Mouse (Mus musculus): ENCODE results near the gene Sorbs2. TPM values are rescaled to one million over a fixed set of nuclear protein-coding genes. Genes with fewer than 3 reads are reported as not detected.

The Sorbs2 gene
- polyA plus RNA-seq, 1 experiment from 2014 or later = 81.5 TPM

DNA sequence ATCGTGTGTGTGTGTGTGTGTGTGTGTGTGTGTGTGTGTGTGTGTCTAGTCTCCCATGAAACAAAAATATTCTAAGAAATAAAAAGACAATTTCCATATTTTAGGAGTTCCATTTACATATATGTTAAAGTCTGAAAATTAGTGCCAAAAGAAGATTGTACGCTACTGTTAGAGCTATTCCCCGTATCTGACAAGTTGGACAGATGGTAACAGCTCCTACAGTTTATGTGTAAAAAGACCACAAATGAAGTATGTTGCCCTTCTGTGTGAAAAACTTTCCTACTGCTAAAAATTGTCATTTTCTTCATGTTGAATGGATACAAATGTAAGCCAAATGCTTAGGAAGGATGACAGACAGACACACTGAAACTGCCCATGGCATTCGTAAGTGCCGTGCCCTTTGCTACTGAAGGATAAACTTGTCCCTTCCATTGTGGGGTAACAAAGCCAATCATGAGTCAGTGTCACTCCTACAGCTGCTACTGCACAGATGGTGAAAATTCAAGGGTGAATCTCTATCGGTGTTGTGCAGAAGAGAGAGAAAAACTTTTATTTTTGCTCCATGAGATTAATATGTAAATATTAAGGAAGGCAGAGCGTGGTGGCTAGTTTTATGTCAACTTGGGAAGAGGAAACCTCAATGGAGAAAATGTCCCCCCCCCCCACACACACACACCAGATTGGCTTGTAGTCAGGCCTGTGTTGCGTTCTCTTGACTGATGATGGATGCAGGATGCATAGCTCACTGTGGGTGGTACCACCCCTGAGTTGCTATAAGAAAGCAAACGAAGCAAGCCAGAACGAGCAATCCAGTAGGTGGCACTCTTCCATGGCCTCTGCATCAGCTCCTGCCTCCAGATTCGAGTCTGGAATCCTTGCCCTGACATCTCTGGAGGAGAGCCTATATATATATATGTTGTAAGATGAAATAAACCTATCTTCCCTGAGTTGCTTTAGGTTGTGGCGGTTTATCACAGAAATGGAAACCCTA lies 244.2 kb downstream of the Sorbs2 start:
- H3K36me3 ChIP-seq (ENCODE audit: control insufficient read depth, insufficient read depth, low read length) = peaks cover 14% of the 10 kb centered on the region; the same call in 1 of the 2 replicates
- no peaks in the 10 kb centered on the region for H3K4me1 ChIP-seq (ENCODE audit: control insufficient read depth, insufficient read depth, low read length)
- H3K9me3 ChIP-seq (ENCODE audit: control insufficient read depth, low read length) = no peaks in the 10 kb centered on the region
- ATAC-seq (ENCODE audit: low FRiP score, low TSS enrichment) = no peak
- no peak overlapping the region for H3K4me3 ChIP-seq (replicated peaks; ENCODE audit: low read depth, low read length)
- H3K27ac ChIP-seq (replicated peaks; ENCODE audit: low read depth, low read length) = no peak overlapping the region
- 69% methylated on average over 12 of the region's 12 CpGs for WGBS
- H3K27me3 ChIP-seq (ENCODE audit: control insufficient read depth, insufficient read depth, low read length) = no peaks in the 10 kb centered on the region
- H3K9ac ChIP-seq (replicated peaks; ENCODE audit: low read length) = no peak overlapping the region
- H3K4me2 ChIP-seq (ENCODE audit: low read length) = no peak overlapping the region
- peak; percentile 31 for DNase-seq

- no peak for ATAC-seq (ENCODE audit: low FRiP score, low TSS enrichment)
- WGBS = 91% methylated on average over 9 of the region's 9 CpGs
- Histone ChIP-seq H3K27me3 (ENCODE audit: control insufficient read depth, insufficient read depth, low read length) (no peaks in the 10 kb centered on the region), H3K27ac (replicated peaks; ENCODE audit: low read depth, low read length) (no peak overlapping the region), H3K9me3 (ENCODE audit: control insufficient read depth, low read length) (no peaks in the 10 kb centered on the region), H3K4me3 (replicated peaks; ENCODE audit: low read depth, low read length) (no peak overlapping the region), H3K4me1 (ENCODE audit: control insufficient read depth, insufficient read depth, low read length) (no peaks in the 10 kb centered on the region), H3K9ac (replicated peaks; ENCODE audit: low read length) (no peak overlapping the region), H3K4me2 (ENCODE audit: low read length) (no peak overlapping the region), H3K36me3 (ENCODE audit: control insufficient read depth, insufficient read depth, low read length) (peaks cover 18% of the 10 kb centered on the region)
- no peak for DNase-seq
These were observed 247.9 kb downstream of the Sorbs2 start for GRCm38 (mm10) chr8:45755482-45755881.

DNA sequence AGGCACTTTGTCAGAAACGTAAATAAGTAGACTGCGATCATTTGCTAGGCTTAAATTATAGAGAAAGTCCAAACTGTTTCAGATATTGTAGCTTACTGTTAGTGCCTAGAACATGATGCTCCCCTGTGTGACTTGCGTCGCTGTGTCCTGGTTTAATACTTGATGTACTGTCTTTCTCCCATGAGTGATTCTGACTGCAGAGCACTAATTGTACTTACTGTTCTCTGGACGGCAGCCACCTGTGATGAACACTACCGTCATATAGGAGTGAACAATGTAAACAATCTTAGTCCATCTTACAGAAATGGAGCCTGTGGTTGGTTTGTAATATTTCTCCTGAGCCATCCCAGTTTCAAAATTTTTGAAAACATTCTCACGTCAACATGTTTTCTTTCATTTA lies 248.4 kb downstream of the Sorbs2 start:
- 88% methylated on average over 7 of the region's 7 CpGs for WGBS
- peaks cover 18% of the 10 kb centered on the region for H3K36me3 ChIP-seq (ENCODE audit: control insufficient read depth, insufficient read depth, low read length)
- DNase-seq (no peak), ATAC-seq (ENCODE audit: low FRiP score, low TSS enrichment) (no peak)
- H3K4me3 ChIP-seq (replicated peaks; ENCODE audit: low read depth, low read length) = no peak overlapping the region
- no peaks in the 10 kb centered on the region for H3K4me1 ChIP-seq (ENCODE audit: control insufficient read depth, insufficient read depth, low read length)
- no peak overlapping the region for H3K4me2 ChIP-seq (ENCODE audit: low read length)
- H3K27me3 ChIP-seq (ENCODE audit: control insufficient read depth, insufficient read depth, low read length) = no peaks in the 10 kb centered on the region
- no peak overlapping the region for H3K9ac ChIP-seq (replicated peaks; ENCODE audit: low read length)
- no peaks in the 10 kb centered on the region for H3K9me3 ChIP-seq (ENCODE audit: control insufficient read depth, low read length)
- no peak overlapping the region for H3K27ac ChIP-seq (replicated peaks; ENCODE audit: low read depth, low read length)

DNA sequence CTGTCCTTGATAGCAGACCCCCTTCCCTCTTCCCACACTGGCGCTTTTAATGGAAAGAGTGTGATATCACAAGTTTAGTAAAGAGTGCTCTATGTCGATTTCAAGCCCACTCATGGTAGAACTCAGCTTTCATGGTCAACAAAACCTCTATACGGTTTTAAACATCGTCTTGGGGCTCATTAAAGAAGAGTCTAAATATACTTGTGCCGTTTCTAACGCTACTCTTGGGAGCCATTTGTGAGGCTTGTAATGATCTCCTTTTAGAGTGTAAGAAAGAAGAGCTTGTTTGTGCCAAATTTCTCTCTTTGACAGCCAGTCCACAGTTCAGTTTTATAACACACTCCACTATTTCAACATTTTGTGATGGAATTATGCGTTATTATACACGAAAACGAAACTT lies 253.0 kb downstream of the Sorbs2 start:
- Histone ChIP-seq H3K9ac (replicated peaks; ENCODE audit: low read length) (no peak overlapping the region), H3K9me3 (ENCODE audit: control insufficient read depth, low read length) (no peaks in the 10 kb centered on the region), H3K4me1 (ENCODE audit: control insufficient read depth, insufficient read depth, low read length) (0 out of 2 replicates have a peak, but pooled peaks cover 3% of the 10 kb centered on the region), H3K4me2 (ENCODE audit: low read length) (no peak overlapping the region), H3K27ac (replicated peaks; ENCODE audit: low read depth, low read length) (no peak overlapping the region), H3K27me3 (ENCODE audit: control insufficient read depth, insufficient read depth, low read length) (no peaks in the 10 kb centered on the region), H3K4me3 (replicated peaks; ENCODE audit: low read depth, low read length) (no peak overlapping the region), H3K36me3 (ENCODE audit: control insufficient read depth, insufficient read depth, low read length) (peaks cover 20% of the 10 kb centered on the region)
- ATAC-seq (ENCODE audit: low FRiP score, low TSS enrichment) (no peak), DNase-seq (no peak)
- WGBS = 91% methylated on average over 9 of the region's 9 CpGs

DNA sequence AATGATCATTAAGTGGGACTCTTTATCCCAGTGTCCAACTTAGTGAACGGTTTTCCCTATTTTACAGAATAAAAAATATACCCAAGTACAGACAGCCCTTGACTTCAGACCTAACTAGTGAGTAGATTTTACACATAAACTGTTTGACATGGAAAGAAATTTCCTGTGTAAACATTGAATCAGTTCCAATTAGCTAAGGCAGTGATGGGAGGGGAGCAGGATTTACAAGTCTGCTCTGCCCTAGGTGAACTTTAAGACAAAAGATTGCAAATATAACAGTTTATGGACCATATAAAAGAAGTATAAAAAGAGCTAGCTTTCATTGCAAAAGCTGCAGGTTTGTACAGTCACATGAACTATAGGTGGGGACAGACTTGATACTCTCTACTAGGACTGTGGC lies 253.5 kb downstream of the Sorbs2 start:
- Histone ChIP-seq H3K9me3 (ENCODE audit: control insufficient read depth, low read length) (no peaks in the 10 kb centered on the region), H3K9ac (replicated peaks; ENCODE audit: low read length) (no peak overlapping the region), H3K4me2 (ENCODE audit: low read length) (no peak overlapping the region), H3K27ac (replicated peaks; ENCODE audit: low read depth, low read length) (no peak overlapping the region), H3K4me3 (replicated peaks; ENCODE audit: low read depth, low read length) (no peak overlapping the region), H3K4me1 (ENCODE audit: control insufficient read depth, insufficient read depth, low read length) (0 out of 2 replicates have a peak, but pooled peaks cover 3% of the 10 kb centered on the region), H3K27me3 (ENCODE audit: control insufficient read depth, insufficient read depth, low read length) (no peaks in the 10 kb centered on the region), H3K36me3 (ENCODE audit: control insufficient read depth, insufficient read depth, low read length) (peaks cover 20% of the 10 kb centered on the region)
- no peak for ATAC-seq (ENCODE audit: low FRiP score, low TSS enrichment)
- DNase-seq = no peak
- whole genome bisulfite sequencing = 94% methylated on average over 1 of the region's 1 CpGs

- H3K27me3 ChIP-seq (ENCODE audit: control insufficient read depth, insufficient read depth, low read length) = no peaks in the 10 kb centered on the region
- no peak overlapping the region for H3K4me3 ChIP-seq (replicated peaks; ENCODE audit: low read depth, low read length)
- H3K27ac ChIP-seq (replicated peaks; ENCODE audit: low read depth, low read length) = no peak overlapping the region
- DNase-seq (no peak), ATAC-seq (ENCODE audit: low FRiP score, low TSS enrichment) (no peak)
- peaks cover 20% of the 10 kb centered on the region for H3K36me3 ChIP-seq (ENCODE audit: control insufficient read depth, insufficient read depth, low read length)
- no peak overlapping the region for H3K9ac ChIP-seq (replicated peaks; ENCODE audit: low read length)
- no peaks in the 10 kb centered on the region for H3K9me3 ChIP-seq (ENCODE audit: control insufficient read depth, low read length)
- H3K4me1 ChIP-seq (ENCODE audit: control insufficient read depth, insufficient read depth, low read length) = 0 out of 2 replicates have a peak, but pooled peaks cover 3% of the 10 kb centered on the region
- WGBS = 66% methylated on average over 15 of the region's 15 CpGs
- H3K4me2 ChIP-seq (ENCODE audit: low read length) = no peak overlapping the region
These were observed 255.5 kb downstream of the Sorbs2 start for GRCm38 (mm10) chr8:45762982-45763689.

- ATAC-seq (ENCODE audit: low FRiP score, low TSS enrichment) = no peak
- Histone ChIP-seq H3K36me3 (ENCODE audit: control insufficient read depth, insufficient read depth, low read length) (peaks cover 20% of the 10 kb centered on the region), H3K4me1 (ENCODE audit: control insufficient read depth, insufficient read depth, low read length) (0 out of 2 replicates have a peak, but pooled peaks cover 3% of the 10 kb centered on the region), H3K4me3 (replicated peaks; ENCODE audit: low read depth, low read length) (no peak overlapping the region), H3K9ac (replicated peaks; ENCODE audit: low read length) (no peak overlapping the region), H3K9me3 (ENCODE audit: control insufficient read depth, low read length) (no peaks in the 10 kb centered on the region), H3K27ac (replicated peaks; ENCODE audit: low read depth, low read length) (no peak overlapping the region), H3K4me2 (ENCODE audit: low read length) (no peak overlapping the region), H3K27me3 (ENCODE audit: control insufficient read depth, insufficient read depth, low read length) (no peaks in the 10 kb centered on the region)
- peak; percentile 39 for DNase-seq
- WGBS = 62% methylated on average over 11 of the region's 11 CpGs
These were observed 256.2 kb downstream of the Sorbs2 start for GRCm38 (mm10) chr8:45763690-45764342.

- H3K27me3 ChIP-seq (ENCODE audit: control insufficient read depth, insufficient read depth, low read length) = no peaks in the 10 kb centered on the region
- DNase-seq (no peak), ATAC-seq (ENCODE audit: low FRiP score, low TSS enrichment) (no peak)
- no peak overlapping the region for H3K4me2 ChIP-seq (ENCODE audit: low read length)
- WGBS = 79% methylated on average over 11 of the region's 11 CpGs
- no peak overlapping the region for H3K4me3 ChIP-seq (replicated peaks; ENCODE audit: low read depth, low read length)
- peaks cover 28% of the 10 kb centered on the region for H3K36me3 ChIP-seq (ENCODE audit: control insufficient read depth, insufficient read depth, low read length)
- H3K4me1 ChIP-seq (ENCODE audit: control insufficient read depth, insufficient read depth, low read length) = 0 out of 2 replicates have a peak, but pooled peaks cover 3% of the 10 kb centered on the region
- no peak overlapping the region for H3K9ac ChIP-seq (replicated peaks; ENCODE audit: low read length)
- H3K27ac ChIP-seq (replicated peaks; ENCODE audit: low read depth, low read length) = no peak overlapping the region
- H3K9me3 ChIP-seq (ENCODE audit: control insufficient read depth, low read length) = no peaks in the 10 kb centered on the region
These were observed 258.6 kb downstream of the Sorbs2 start for GRCm38 (mm10) chr8:45766138-45766537.

Data from midbrain, embryonic 14.5 days (tissue).